Mouse (Mus musculus) lung, postnatal 4 days (tissue): ENCODE data around the gene Olfr593.
"Not testable (repeated sequence)": the region's sequence is repeated elsewhere in the genome, so short reads cannot be mapped to it uniquely, and the experiment has no call there.

ENCODE experiments used
- DNase-seq, 2 experiments: peaks; one replicate each; pipeline ENCODE4 v3.0.0; 2021

Gene Olfr593

DNA sequence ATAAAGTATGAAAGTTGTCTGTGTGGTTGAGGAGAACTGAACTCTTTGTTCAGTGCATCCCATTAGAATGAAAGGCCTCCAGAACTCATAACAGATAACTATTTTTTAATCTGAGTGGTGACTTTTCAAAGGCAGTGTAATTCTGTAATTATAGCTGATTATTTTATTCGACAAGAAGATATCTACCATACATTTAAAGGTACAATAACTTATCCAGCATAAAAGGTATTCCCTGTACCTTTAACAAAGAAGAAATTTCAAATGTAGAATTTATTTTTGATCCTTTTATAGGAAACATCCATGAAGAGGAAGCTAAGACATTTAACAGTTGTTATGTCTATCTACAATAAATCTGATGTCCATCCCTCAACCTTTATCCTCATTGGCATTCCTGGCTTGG is at the start of gene Olfr593:
Gene Olfr593, plus strand, starts transcription at position 301 of the 400 bp plus-strand sequence.
- no peak for DNase-seq

DNA sequence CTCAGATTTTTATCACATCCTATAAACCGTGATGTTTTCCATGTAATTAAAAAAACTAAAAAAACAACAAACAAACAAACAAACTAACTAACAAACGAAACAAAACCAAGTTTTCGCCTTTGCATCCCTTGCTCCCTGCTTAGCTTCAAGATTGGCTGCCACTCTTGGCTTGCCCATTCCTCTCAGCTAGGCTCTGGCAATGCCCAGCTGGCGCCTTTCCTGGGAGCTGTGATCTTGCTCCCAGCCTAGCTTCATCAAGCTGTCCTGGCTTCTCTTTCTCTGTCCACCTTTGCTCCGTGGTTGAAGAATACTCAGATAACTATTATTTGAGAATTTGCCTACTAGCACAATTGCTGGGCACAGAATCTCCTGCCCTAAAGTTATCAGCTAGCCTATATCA is 42.0 kb upstream of the Olfr593 start:
- DNase-seq: no peak

DNA sequence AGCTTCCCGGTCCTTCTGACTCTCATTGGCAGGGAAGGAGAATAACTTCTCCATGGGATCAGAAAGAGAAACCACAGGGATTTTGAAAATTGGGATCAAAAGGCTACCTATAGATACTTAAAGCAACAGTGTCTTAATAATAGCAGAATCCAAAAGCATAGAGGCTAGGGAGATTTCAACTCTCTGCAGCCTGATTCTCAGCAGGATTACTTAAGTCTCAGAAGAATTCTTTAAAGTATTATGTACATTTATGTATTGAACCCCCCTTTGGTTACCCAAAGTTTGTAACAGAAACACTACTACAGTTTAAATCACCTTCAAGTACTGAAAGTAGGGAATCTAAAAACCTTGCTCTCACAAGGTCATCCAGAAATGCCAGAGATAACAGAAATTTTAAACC is 33.4 kb upstream of the Olfr593 start, which contains the start of gene Olfr591:
Gene Olfr591, minus strand, starts transcription at position 101 of the 400 bp plus-strand sequence.
- DNase-seq: no peak

DNA sequence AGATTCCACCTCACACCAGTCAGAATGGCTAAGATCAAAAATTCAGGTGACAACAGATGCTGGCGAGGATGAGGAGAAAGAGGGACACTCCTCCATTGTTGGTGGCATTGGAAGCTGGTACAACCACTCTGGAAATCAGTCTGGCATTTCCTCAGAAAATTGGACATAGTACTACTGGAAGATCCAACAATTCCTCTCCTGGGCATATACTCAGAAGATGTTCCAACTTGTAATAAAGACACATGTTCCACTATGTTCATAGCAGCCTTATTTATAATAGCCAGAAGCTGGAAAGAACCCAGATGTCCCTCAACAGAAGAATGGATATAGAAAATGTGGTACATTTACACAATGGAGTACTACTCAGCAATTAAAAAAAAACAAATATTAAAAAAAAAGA is 27.2 kb upstream of the Olfr593 start, which contains the start of gene Olfr592:
Gene Olfr592, plus strand, starts transcription at position 301 of the 400 bp plus-strand sequence.
- DNase-seq: not testable (repeated sequence)

DNA sequence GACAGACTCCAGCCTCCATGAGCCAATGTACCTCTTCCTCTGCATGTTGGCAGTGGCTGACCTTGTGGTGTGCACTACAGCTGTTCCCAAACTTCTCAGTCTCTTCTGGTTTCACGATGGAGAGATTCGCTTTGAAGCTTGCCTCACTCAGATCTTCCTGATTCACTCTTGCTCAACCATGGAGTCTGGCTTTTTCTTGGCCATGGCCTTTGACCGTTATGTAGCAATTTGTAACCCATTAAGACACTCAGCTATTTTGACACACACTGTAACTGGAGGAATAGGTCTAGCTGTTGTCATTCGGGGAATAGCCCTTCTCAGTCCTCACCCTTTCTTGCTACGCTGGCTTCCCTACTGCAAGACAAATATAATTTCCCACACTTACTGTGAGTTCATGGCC is 388 bp downstream of the Olfr593 start:
- not testable (repeated sequence) for DNase-seq

DNA sequence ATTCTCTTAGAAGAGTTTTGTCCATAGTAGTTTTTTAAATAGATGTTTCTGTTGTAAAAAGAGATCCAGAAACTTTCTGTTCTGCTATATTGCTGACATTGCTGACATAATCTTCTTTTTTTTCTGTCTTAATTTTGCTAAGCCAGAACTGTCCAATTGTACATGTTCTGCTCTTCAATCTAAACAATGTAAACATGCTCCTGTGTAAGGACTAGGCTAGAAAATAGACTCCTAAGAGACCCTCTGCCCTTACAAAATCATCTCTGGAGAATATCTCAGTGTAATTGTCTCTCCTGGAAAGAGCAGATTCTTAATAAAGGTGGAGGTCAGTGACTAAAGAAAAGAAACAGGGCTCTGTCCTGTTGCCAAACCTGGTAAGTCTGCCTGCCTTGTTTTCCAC is 5.0 kb downstream of the Olfr593 start, which contains the start of gene Olfr594:
Gene Olfr594, plus strand, starts transcription at position 301 of the 400 bp plus-strand sequence.
- DNase-seq: no peak

DNA sequence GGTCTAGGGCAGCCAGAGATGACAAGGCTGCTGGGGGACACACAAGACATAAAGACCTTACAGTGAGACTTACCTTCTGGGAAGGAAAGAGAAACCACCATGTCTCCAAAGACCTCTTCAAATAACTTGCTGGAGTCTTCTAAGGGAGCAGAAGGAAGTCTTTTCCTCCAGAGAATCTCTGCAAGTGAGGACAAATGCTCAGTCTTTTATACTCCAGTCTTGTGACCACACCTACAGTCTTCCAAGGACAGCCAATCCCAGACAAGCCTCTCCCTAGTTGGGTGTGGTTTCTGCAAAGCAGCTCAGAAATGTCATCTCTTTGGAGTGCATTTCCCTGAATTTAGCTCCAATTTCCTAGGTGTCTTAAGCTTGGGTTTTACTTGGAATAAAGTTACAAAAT is 40.7 kb downstream of the Olfr593 start, which contains the start of gene Usp17ld:
Gene Usp17ld, minus strand, starts transcription at position 101 of the 400 bp plus-strand sequence.
- not testable (repeated sequence) for DNase-seq
